Mouse (Mus musculus) forebrain, postnatal 0 days (tissue): ENCODE data around the gene Asb6. TPM values are rescaled to one million over a fixed set of nuclear protein-coding genes. Genes with fewer than 3 reads are reported as not detected.
A peak's percentile ranks its signal among the peaks of the same experiment; 100 is the strongest.

ENCODE experiments used
- ATAC-seq: fragments of 200-750 bp; cut with Nextera tagmentation; 2 replicates; pipeline ENCODE4 v1.8.0; 2017; ENCODE audit warnings: mild to moderate bottlenecking, moderate library complexity
- DNase-seq: peaks from one replicate; pipeline ENCODE4 v3.0.0-alpha.2; 2015
- H3K27ac ChIP-seq: fragments of 300-500 bp; sonication (generic); 2 replicates; pipeline ENCODE4 v1.5.1; 2014; ENCODE audit warnings: low read depth, mild to moderate bottlenecking, antibody characterized with exemption, low read length, moderate library complexity, mixed read lengths
- H3K27me3 ChIP-seq: fragments of 300-500 bp; sonication (generic); 2 replicates; pipeline ENCODE4 v1.6.1; 2014; ENCODE audit warnings: mild to moderate bottlenecking, low read length, mixed read lengths; ENCODE audit not compliant: insufficient read depth
- H3K36me3 ChIP-seq: fragments of 300-500 bp; sonication (generic); 2 replicates; pipeline ENCODE4 v1.6.1; 2014; ENCODE audit warnings: mild to moderate bottlenecking, moderate library complexity; ENCODE audit not compliant: insufficient read depth
- H3K4me1 ChIP-seq: fragments of 300-500 bp; sonication (generic); 2 replicates; pipeline ENCODE4 v1.6.1; 2014; ENCODE audit warnings: antibody characterized with exemption; ENCODE audit not compliant: insufficient read depth
- H3K4me2 ChIP-seq: fragments of 300-500 bp; sonication (generic); 2 replicates; pipeline ENCODE4 v1.6.1; 2014; ENCODE audit warnings: low read depth, mild to moderate bottlenecking, moderate library complexity
- H3K4me3 ChIP-seq: fragments of 300-500 bp; sonication (generic); 2 replicates; pipeline ENCODE4 v1.5.1; 2014; ENCODE audit warnings: low read depth, low read length, mixed read lengths
- H3K9ac ChIP-seq: fragments of 300-500 bp; sonication (generic); 2 replicates; pipeline ENCODE4 v1.6.1; 2014; ENCODE audit warnings: mild to moderate bottlenecking
- H3K9me3 ChIP-seq: fragments of 300-500 bp; sonication (generic); 2 replicates; pipeline ENCODE4 v1.6.1; 2016; ENCODE audit warnings: low read length
- CTCF ChIP-seq: sonication (generic); IDR thresholded peaks from 2 replicates; pipeline ENCODE4 v1.5.1; 2016; ENCODE audit warnings: antibody characterized with exemption, control low read depth, low read depth
- WGBS: fragments of 180-500 bp; shearing (Covaris S2); extraction: QIAGEN DNeasy Blood & Tissue Kit; methylation state at CpG from one replicate; pipeline ENCODE4 v1.1.7; 2014; 5-methylcytosine and 5-hydroxymethylcytosine counted together
- polyA plus RNA-seq: library from polyadenylated mRNA; unstranded; fragments of >200 nt; fragmentation: Nextera tagmentation; extraction: Ambion mirVana; gene quantifications from 2 replicates; pipeline ENCODE4 v1.2.1, GENCODE M21; 2015
- total RNA-seq: library from RNA; depleted of rRNA; stranded (reverse); fragments of >200 nt; gene quantifications from 2 replicates; pipeline ENCODE4 v1.2.3, GENCODE M21; 2014

Gene Asb6
- total and polyA plus RNA-seq, 2 experiments from 2014 or later = 32.7 to 36.0 TPM

DNA sequence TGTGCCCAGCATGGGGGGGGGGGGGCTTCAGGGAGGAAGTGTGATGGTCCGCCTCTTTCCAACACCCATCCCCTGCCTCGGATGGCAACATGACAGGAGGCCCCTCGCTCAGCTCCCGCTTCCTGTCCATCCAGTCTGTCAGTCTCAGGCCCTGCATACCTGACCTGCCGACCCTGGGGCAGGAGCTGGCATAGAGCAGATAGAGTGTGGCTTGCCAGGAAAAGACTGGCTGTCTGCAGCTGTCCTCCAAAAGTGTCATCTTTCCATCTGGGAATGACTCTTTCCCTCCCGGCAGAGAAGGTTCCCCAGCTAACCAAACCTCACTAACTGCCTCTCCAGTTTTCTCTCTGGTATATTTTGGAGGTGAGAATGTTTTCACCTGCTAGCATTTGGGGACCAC is 20.4 kb upstream of the Asb6 start:
- no peak for DNase-seq
- H3K9me3 ChIP-seq = no peaks in the 10 kb centered on the region
- H3K9ac ChIP-seq = no peak overlapping the region
- 79% methylated on average over 6 of the region's 6 CpGs for WGBS
- peaks cover 9% of the 10 kb centered on the region; the same call in 1 of the 2 replicates for H3K27me3 ChIP-seq
- H3K36me3 ChIP-seq = no peaks in the 10 kb centered on the region
- no peaks in the 10 kb centered on the region for H3K4me1 ChIP-seq
- no peak for ATAC-seq
- no peak for TF ChIP-seq CTCF
- H3K4me2 ChIP-seq = no peak overlapping the region
- no peak overlapping the region for H3K27ac ChIP-seq
- no peak overlapping the region for H3K4me3 ChIP-seq

DNA sequence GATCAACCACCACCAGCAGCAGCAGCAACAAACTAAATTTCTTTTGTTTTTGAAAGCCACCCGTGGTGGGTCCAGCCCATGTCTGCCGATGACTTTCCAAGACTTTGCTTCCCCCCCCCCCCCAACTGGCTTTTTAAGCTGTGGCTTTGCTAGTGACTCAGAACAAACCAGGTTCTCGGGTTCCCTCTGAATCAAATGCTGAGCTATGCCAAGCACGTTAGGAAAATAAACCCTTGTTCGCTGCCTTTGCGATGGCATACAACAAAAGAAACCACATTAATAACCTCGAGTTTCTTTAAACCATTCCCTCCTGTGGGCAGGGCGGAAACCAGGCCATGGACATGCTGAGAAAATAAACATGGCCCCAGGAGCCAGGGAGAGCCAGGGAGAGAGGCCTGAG is 18.1 kb upstream of the Asb6 start:
- Histone ChIP-seq H3K27ac (no peak overlapping the region), H3K9ac (no peak overlapping the region), H3K9me3 (no peaks in the 10 kb centered on the region), H3K27me3 (peaks cover 24% of the 10 kb centered on the region), H3K4me2 (no peak overlapping the region), H3K4me1 (no peaks in the 10 kb centered on the region), H3K36me3 (no peaks in the 10 kb centered on the region), H3K4me3 (no peak overlapping the region)
- 44% methylated on average over 8 of the region's 8 CpGs for WGBS
- no peak for DNase-seq
- TF ChIP-seq CTCF = no peak
- no peak for ATAC-seq

DNA sequence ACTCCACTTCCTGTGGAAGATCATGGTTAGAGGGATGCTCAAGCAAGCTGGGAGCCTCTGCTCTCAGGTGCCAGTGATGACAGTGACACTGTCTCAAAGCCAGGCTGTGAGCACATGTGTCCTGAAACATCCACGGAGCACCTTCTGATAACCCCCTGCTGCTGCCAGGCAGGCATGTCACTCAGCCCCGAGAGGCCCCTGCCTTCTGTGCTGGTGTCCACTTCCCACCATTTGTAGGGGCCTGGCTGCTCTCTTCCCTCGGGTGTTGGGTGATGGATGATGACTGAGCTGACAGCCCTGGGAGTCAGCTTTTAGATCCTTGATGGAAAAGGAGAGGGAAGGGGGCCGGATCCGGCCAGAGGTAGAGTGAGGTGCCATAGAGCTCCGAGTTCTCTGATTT is 16.6 kb upstream of the Asb6 start:
- Histone ChIP-seq H3K4me1 (no peaks in the 10 kb centered on the region), H3K9me3 (no peaks in the 10 kb centered on the region), H3K4me2 (no peak overlapping the region), H3K27ac (no peak overlapping the region), H3K4me3 (no peak overlapping the region), H3K9ac (no peak overlapping the region), H3K36me3 (no peaks in the 10 kb centered on the region), H3K27me3 (peaks cover 24% of the 10 kb centered on the region)
- ATAC-seq = no peak
- WGBS = 48% methylated on average over 6 of the region's 6 CpGs
- TF ChIP-seq CTCF = no peak
- DNase-seq = no peak

DNA sequence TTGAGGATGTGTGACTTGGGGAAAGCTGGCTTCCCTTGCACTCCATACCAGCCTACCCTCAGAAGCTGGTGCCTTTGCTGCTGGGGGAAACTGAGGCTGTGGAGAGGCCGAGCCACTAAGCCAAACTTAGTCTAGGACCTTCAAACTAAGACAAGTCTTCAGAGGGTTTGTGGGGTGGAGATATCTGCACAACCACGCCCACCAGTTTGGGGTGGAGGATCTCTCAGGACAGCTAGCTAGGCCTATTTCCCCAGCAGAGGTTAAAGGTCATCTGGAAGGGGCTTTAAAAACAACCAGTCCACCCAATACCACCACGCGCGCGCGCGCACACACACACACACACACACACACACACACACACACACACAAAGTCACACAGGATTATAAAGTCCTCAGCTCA is 16.1 kb upstream of the Asb6 start:
- Histone ChIP-seq H3K9ac (no peak overlapping the region), H3K4me1 (no peaks in the 10 kb centered on the region), H3K27ac (no peak overlapping the region), H3K4me3 (no peak overlapping the region), H3K36me3 (no peaks in the 10 kb centered on the region), H3K27me3 (peaks cover 24% of the 10 kb centered on the region), H3K4me2 (peak overlapping the region; percentile 79; the same call in 1 of the 2 replicates), H3K9me3 (no peaks in the 10 kb centered on the region)
- DNase-seq (no peak), ATAC-seq (no peak)
- TF ChIP-seq CTCF = no peak
- 91% methylated on average over 8 of the region's 8 CpGs for WGBS

DNA sequence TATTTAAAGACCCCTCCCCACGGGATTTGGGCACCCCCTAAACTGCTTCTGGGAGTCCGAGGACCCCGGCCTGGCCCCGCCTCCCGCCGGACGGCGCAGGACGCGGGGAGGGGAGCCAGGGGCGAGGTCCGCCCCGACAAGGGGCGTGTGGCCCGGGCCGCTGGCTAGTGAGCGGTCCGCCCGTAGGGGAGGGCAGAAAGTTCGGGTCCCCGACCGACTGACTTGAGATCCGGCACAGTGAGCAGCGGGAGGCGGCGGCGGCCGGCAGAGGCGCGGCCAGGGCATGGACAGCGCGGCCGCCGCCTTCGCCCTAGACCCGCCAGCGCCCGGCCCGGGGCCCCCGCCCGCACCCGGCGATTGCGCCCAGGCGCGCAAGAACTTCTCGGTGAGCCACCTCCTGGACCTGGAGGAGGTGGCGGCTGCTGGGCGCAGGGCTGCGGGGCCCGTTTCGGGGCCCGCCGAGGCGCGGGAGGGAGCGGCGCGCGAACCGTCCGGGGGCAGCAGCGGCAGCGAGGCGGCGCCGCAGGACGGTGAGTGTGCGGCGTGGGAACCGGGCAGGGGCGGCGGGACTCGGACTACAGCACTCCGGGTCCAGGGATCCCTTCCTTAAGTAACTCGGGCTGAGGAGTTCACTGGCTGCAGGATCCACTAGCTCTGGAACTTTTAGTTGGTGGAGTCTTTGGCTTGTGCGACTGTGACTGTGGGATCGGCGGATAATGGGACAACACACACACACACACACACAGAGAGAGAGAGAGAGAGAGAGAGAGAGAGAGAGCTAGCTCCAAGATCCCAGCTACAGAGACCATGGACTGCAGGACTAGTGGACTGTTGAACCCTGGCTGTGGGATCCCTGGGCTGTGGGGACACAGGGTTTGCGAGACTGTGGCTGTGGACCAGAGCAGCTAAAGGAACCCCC is 15.3 kb upstream of the Asb6 start:
- Histone ChIP-seq H3K9me3 (no peaks in the 10 kb centered on the region), H3K36me3 (no peaks in the 10 kb centered on the region), H3K4me2 (peak overlapping the region; percentile 79), H3K27ac (no peak overlapping the region), H3K9ac (peak overlapping the region; percentile 35; the same call in 1 of the 2 replicates), H3K4me3 (peak overlapping the region; percentile 41), H3K27me3 (peaks cover 24% of the 10 kb centered on the region), H3K4me1 (no peaks in the 10 kb centered on the region)
- TF ChIP-seq CTCF = no peak
- no peak for DNase-seq
- ATAC-seq = no peak
- WGBS = 1% methylated on average over 66 of the region's 80 CpGs

DNA sequence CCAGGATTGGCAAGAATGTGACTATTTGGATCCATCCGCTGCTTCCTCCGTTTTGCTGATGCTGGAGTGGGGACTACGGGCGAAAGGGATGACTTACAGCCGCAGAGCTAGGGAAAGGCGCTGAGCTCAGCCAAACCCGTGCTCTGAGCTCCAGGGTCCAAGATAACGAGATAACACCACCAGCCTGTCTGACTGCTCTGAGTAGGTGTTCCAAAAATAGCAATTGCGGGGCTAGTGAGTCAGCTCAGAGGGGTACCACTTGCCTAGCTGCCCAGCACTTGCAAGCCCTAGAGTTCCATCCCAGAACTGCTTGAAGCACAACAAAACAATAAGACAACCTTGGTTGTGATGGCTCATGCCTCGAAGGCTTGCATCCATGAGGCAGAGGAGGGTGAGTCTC is 12.5 kb upstream of the Asb6 start:
- Histone ChIP-seq H3K4me3 (no peak overlapping the region), H3K9ac (no peak overlapping the region), H3K27ac (no peak overlapping the region), H3K36me3 (no peaks in the 10 kb centered on the region), H3K4me2 (no peak overlapping the region), H3K27me3 (peaks cover 24% of the 10 kb centered on the region), H3K9me3 (no peaks in the 10 kb centered on the region), H3K4me1 (no peaks in the 10 kb centered on the region)
- no peak for DNase-seq
- TF ChIP-seq CTCF = no peak
- ATAC-seq = no peak
- WGBS = 56% methylated on average over 10 of the region's 10 CpGs

DNA sequence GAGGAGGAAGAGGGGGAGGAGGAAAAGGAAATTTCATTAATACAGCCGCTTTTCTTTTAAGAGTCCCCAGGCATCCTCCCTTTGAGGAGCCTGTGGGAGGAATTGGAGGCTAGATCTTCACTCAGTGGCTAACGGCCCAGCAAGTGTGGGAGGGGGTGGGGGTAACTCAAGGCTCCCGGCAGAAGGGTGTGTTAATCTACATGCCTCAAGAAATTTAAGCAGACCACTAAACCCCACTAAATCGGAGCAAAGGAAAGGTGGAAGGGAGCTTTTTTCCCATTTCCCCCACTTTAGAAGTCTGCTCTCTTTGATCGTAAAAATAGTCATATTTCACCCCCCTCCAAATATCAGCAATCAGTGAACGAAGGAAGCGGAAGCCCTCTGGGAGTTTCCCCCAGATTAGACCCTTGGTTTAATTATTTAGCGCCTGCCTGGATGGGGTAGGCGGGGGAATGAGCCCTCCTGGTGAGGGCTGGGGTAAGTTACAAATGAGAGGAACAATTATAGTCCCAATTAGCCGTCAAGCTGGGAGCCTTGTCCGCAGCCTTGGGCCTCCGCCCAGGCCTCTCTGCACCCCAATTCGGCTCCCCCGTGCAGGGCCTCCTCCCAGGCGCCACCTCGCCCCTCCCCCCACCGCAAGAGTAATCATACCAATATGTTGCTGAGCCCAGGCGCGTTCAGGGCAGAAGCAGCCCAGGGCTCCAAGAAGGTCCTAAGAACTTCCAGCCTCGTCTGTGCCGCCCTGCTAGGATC is 6.3 kb upstream of the Asb6 start:
- no peak overlapping the region for H3K9ac ChIP-seq
- DNase-seq = peak; percentile 26

More for the DNA sequence above, 6.3 kb upstream of the Asb6 start:
- ATAC-seq = peak; percentile 53
- no peaks in the 10 kb centered on the region for H3K36me3 ChIP-seq
- WGBS = 6% methylated on average over 21 of the region's 21 CpGs
- no peak overlapping the region for H3K4me2 ChIP-seq
- no peaks in the 10 kb centered on the region for H3K27me3 ChIP-seq
- H3K27ac ChIP-seq = no peak overlapping the region
- no peaks in the 10 kb centered on the region for H3K9me3 ChIP-seq
- TF ChIP-seq CTCF = no peak
- H3K4me1 ChIP-seq = no peaks in the 10 kb centered on the region
- no peak overlapping the region for H3K4me3 ChIP-seq
